In genomic region chr10:92722620-92722988, GRCm38 (mm10) we compare ENCODE assay signal across 8 mouse cellular contexts. TPM values are rescaled to one million over a fixed set of nuclear protein-coding genes. Genes with fewer than 3 reads are reported as not detected.
DNase-seq lines count a peak whose midpoint lies in the region; ATAC-seq and TF ChIP-seq lines count a peak whose summit lies in the region.

No protein-coding gene starts in this region.

- peak overlapping the region; percentile 88 for H3K27ac ChIP-seq in kidney, postnatal 0 days
- H3K27ac ChIP-seq in brown adipose tissue, adult 24 weeks (replicated peaks; ENCODE audit: low read depth, low read length) = peak overlapping the region; percentile 24
- H3K27ac ChIP-seq in hindbrain, embryonic 16.5 days (ENCODE audit: low read depth, low read length) = peak overlapping the region; percentile 80
- peak overlapping the region; percentile 8 for H3K27ac ChIP-seq in midbrain, postnatal 0 days (ENCODE audit: low read depth, low read length)

- DNase-seq in kidney, postnatal 0 days (ENCODE audit: low spot score) = no peak
- no peak for DNase-seq in kidney, adult 11 months
- DNase-seq in midbrain, postnatal 0 days (ENCODE audit: low spot score) = no peak
- DNase-seq in cerebellum, postnatal 10 days = no peak
- DNase-seq in kidney, adult 8-10 months = no peak
- no peak for DNase-seq in right cerebral cortex, postnatal 14 days

- H3K4me3 ChIP-seq in kidney, postnatal 0 days (replicated peaks; ENCODE audit: low read depth, low read length) = peak overlapping the region; percentile 60
- peak overlapping the region; percentile 90 for H3K4me3 ChIP-seq in brown adipose tissue, adult 24 weeks (ENCODE audit: insufficient read depth, low read depth, low read length)
- H3K4me3 ChIP-seq in hindbrain, embryonic 16.5 days (ENCODE audit: low read length) = peak overlapping the region; percentile 97
- peak overlapping the region; percentile 82 for H3K4me3 ChIP-seq in midbrain, postnatal 0 days (ENCODE audit: low read depth, low read length)

- ATAC-seq in kidney, postnatal 0 days (replicated peaks; ENCODE audit: low FRiP score, low read depth) = no peak
- ATAC-seq in hindbrain, embryonic 16.5 days = no peak
- ATAC-seq in midbrain, postnatal 0 days (ENCODE audit: low FRiP score) = no peak; the same call in 1 of the 2 replicates

- 36% methylated on average over 5 of the region's 5 CpGs for WGBS in kidney, postnatal 0 days
- WGBS in hindbrain, embryonic 16.5 days = 39% methylated on average over 5 of the region's 5 CpGs
- 20% methylated on average over 5 of the region's 5 CpGs for WGBS in midbrain, postnatal 0 days

- H3K27me3 ChIP-seq in kidney, postnatal 0 days (ENCODE audit: insufficient read depth, low read length) = no peaks in the 10 kb centered on the region
- no peaks in the 10 kb centered on the region for H3K27me3 ChIP-seq in hindbrain, embryonic 16.5 days (replicated peaks; ENCODE audit: control insufficient read depth, insufficient read depth, low read length)
- no peaks in the 10 kb centered on the region for H3K27me3 ChIP-seq in midbrain, postnatal 0 days (ENCODE audit: insufficient read depth, low read length)

- peak overlapping the region; percentile 61 for H3K4me2 ChIP-seq in kidney, postnatal 0 days (ENCODE audit: low read length)
- H3K4me2 ChIP-seq in hindbrain, embryonic 16.5 days (ENCODE audit: low read length) = peak overlapping the region; percentile 67
- H3K4me2 ChIP-seq in midbrain, postnatal 0 days (ENCODE audit: low read depth, low read length, poor library complexity, severe bottlenecking) = peak overlapping the region; percentile 88

- no peaks in the 10 kb centered on the region for H3K36me3 ChIP-seq in kidney, postnatal 0 days (ENCODE audit: insufficient read depth, low read length)
- H3K36me3 ChIP-seq in hindbrain, embryonic 16.5 days (ENCODE audit: control insufficient read depth, insufficient read depth, low read length) = no peaks in the 10 kb centered on the region
- H3K36me3 ChIP-seq in midbrain, postnatal 0 days (ENCODE audit: insufficient read depth, low read length) = no peaks in the 10 kb centered on the region

- peak overlapping the region; percentile 76; the same call in 1 of the 2 replicates for H3K9ac ChIP-seq in kidney, postnatal 0 days (ENCODE audit: low read depth, low read length)
- H3K9ac ChIP-seq in hindbrain, embryonic 16.5 days (ENCODE audit: low read depth, low read length) = peak overlapping the region; percentile 89
- peak overlapping the region; percentile 70 for H3K9ac ChIP-seq in midbrain, postnatal 0 days (replicated peaks; ENCODE audit: low read length, poor library complexity, severe bottlenecking)

- no peaks in the 10 kb centered on the region for H3K4me1 ChIP-seq in kidney, postnatal 0 days (replicated peaks; ENCODE audit: insufficient read depth, low read length)
- H3K4me1 ChIP-seq in brown adipose tissue, adult 24 weeks (ENCODE audit: control insufficient read depth, insufficient read depth, insufficient read length, low read length) = no peaks in the 10 kb centered on the region
- H3K4me1 ChIP-seq in hindbrain, embryonic 16.5 days (ENCODE audit: control insufficient read depth, insufficient read depth, low read depth, low read length) = peaks cover 5% of the 10 kb centered on the region; the same call in 1 of the 2 replicates
- no peaks in the 10 kb centered on the region for H3K4me1 ChIP-seq in midbrain, postnatal 0 days (ENCODE audit: insufficient read depth, low read length)

- TF ChIP-seq CTCF in kidney, postnatal 0 days (IDR thresholded peaks at IDR 0.05; ENCODE audit: low read depth) = no peak
- TF ChIP-seq CTCF in midbrain, postnatal 0 days (IDR thresholded peaks at IDR 0.05) = no peak

- H3K9me3 ChIP-seq in kidney, postnatal 0 days (replicated peaks; ENCODE audit: low read length) = no peaks in the 10 kb centered on the region
- H3K9me3 ChIP-seq in hindbrain, embryonic 16.5 days (ENCODE audit: control insufficient read depth, low read length) = no peaks in the 10 kb centered on the region
- no peaks in the 10 kb centered on the region for H3K9me3 ChIP-seq in midbrain, postnatal 0 days (ENCODE audit: low read length)

RNA-seq across cellular contexts. Expression of gene Nedd1, which starts 0.4 kb away (rescaled TPM):
- polyA plus RNA-seq in kidney, postnatal 0 days (2015; fragmentation: Nextera tagmentation; extraction: Ambion mirVana) = 38.4 and 39.2 TPM in 2 replicates
- polyA plus RNA-seq in brown adipose tissue, adult 24 weeks (2012; ENCODE audit: insufficient read depth, insufficient read length, missing spikeins) = 5.0 and 6.8 TPM in 2 replicates
- polyA plus RNA-seq in hindbrain, embryonic 16.5 days (2015; fragmentation: Nextera tagmentation; extraction: Ambion mirVana) = 10.9 and 12.9 TPM in 2 replicates
- total RNA-seq in midbrain, postnatal 0 days (2014; rRNA removed) = 7.6 and 7.8 TPM in 2 replicates
- 4.4 and 7.0 TPM in 2 replicates for polyA plus RNA-seq in midbrain, postnatal 0 days (2015; fragmentation: Nextera tagmentation; extraction: Ambion mirVana)

Comparison
In these comparisons a context has a peak if more than half of its experiments do, and no peak if none do; other contexts are left out.
1. H3K27ac ChIP-seq: peak in every context shown above with its lines; median percentile 88 in kidney, postnatal 0 days; 80 in hindbrain, embryonic 16.5 days; 24 in brown adipose tissue, adult 24 weeks; 8 in midbrain, postnatal 0 days.